Mouse (Mus musculus): ENCODE measurements around the gene Spen.

- TF ChIP-seq POLR2A (IDR thresholded peaks at IDR 0.05; ENCODE audit: insufficient read depth, low read length): no peak
- TF ChIP-seq CTCF (IDR thresholded peaks at IDR 0.05; ENCODE audit: low read depth, low read length): no peak
These were observed 87.1 kb downstream of the Spen start for GRCm38 (mm10) chr4:141451251-141451650.
